Mouse (Mus musculus) cerebellum, adult 2 months (tissue): ENCODE results near the gene Sec22b. TPM values are rescaled to one million over a fixed set of nuclear protein-coding genes. Genes with fewer than 3 reads are reported as not detected.

ENCODE experiments used
- DNase-seq, 2 experiments: peaks; one replicate each; pipeline ENCODE4 v3.0.0; 2021
- H3K27ac ChIP-seq: fragments of 200-500 bp; 2 replicates; pipeline ENCODE4 v1.5.1; 2012; ENCODE audit warnings: low read length, control low read depth, inconsistent platforms; ENCODE audit not compliant: insufficient read depth
- H3K27me3 ChIP-seq: fragments of 200-500 bp; 2 replicates; pipeline ENCODE4 v1.6.1; 2012; ENCODE audit warnings: inconsistent platforms, mild to moderate bottlenecking, low read length, moderate library complexity; ENCODE audit not compliant: control insufficient read depth, insufficient read depth
- H3K4me1 ChIP-seq: fragments of 200-500 bp; 2 replicates; pipeline ENCODE4 v1.6.1; 2011; ENCODE audit warnings: low read length; ENCODE audit not compliant: control insufficient read depth, insufficient read depth
- H3K4me3 ChIP-seq: fragments of 200-500 bp; replicated peaks from 2 replicates; pipeline ENCODE3; 2011; ENCODE audit warnings: mild to moderate bottlenecking, low read depth, low read length, control low read depth; ENCODE audit not compliant: insufficient read depth
- CTCF ChIP-seq: fragments of 200-500 bp; IDR thresholded peaks from 2 replicates; pipeline ENCODE4 v1.5.1; 2011; ENCODE audit warnings: low read depth, mild to moderate bottlenecking, control low read depth, low read length, moderate library complexity, borderline replicate concordance; ENCODE audit not compliant: insufficient read depth
- POLR2A ChIP-seq: fragments of 200-500 bp; IDR thresholded peaks from 2 replicates; pipeline ENCODE4 v1.6.1; 2011; ENCODE audit warnings: low read length, control low read depth, borderline replicate concordance; ENCODE audit not compliant: insufficient read depth
- WGBS: fragments of 180-500 bp; shearing (Covaris S2); methylation state at CpG from one replicate; pipeline ENCODE4 v1.1.7; 2018; 5-methylcytosine and 5-hydroxymethylcytosine counted together
- polyA plus RNA-seq: library from polyadenylated mRNA; depleted of rRNA; stranded (reverse); fragments of >200 nt; gene quantifications from 2 replicates; pipeline ENCODE4 v1.2.3, GENCODE M21; 2012

Gene Sec22b
- polyA plus RNA-seq, 1 experiment, result 70.5 TPM

DNA sequence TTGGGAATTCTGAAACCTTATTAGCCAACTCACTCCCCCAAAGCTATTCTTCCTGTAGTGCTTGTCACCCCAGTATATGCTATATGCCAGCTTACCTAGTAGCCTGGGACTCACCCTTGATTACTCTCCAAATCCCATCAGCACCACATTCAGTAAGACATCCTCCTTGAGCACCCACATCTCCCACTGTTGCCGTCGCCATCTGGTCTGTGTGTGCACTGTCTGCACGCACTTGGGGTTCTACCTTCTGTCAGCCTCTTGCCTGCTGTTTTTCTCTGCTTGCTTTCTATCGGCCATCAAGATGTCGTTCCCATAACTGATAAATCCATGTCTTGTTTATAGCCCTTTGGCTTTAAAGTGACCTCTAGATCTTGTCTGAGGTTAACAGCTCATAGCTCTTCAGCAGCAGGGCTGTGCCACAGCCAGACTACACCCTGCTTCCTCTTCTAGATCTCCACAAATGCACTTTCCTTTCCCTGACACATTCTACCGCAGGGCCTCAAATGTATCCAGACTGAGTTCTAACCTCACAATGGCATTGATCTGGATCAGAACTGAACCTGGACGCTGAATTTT is 30.4 kb downstream of the Sec22b start:
- no peak for TF ChIP-seq CTCF
- TF ChIP-seq POLR2A, result no peak
- Histone ChIP-seq H3K27ac (no peak overlapping the region), H3K4me1 (peaks cover 3% of the 10 kb centered on the region; the same call in 1 of the 2 replicates), H3K27me3 (no peaks in the 10 kb centered on the region), H3K4me3 (no peak overlapping the region)
- 44% methylated on average over 7 of the region's 7 CpGs for WGBS
- no peak for DNase-seq

DNA sequence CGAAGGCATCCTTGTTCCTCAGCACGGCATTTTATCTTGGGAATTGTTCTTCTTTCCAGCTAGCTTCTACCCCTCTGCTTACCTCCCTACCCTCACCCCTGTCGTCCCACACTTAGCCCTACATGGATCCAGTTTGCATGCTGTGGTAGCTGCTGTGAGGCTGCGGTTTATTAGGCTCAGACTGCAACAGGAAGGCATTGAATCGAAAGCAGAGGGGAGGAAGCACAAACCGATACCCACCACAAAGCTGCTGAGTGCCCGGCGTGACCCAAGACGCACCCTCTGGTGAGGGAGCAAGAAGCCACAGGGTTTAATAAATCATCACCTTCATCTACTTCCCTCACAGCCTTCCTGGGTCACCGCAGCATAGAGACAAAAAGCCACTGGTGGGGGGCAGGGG is 31.1 kb downstream of the Sec22b start:
- no peak overlapping the region for H3K4me3 ChIP-seq
- DNase-seq, result no peak
- peaks cover 3% of the 10 kb centered on the region; the same call in 1 of the 2 replicates for H3K4me1 ChIP-seq
- no peaks in the 10 kb centered on the region for H3K27me3 ChIP-seq
- no peak for TF ChIP-seq CTCF
- no peak for TF ChIP-seq POLR2A
- WGBS, result 36% methylated on average over 10 of the region's 10 CpGs
- H3K27ac ChIP-seq, result no peak overlapping the region

DNA sequence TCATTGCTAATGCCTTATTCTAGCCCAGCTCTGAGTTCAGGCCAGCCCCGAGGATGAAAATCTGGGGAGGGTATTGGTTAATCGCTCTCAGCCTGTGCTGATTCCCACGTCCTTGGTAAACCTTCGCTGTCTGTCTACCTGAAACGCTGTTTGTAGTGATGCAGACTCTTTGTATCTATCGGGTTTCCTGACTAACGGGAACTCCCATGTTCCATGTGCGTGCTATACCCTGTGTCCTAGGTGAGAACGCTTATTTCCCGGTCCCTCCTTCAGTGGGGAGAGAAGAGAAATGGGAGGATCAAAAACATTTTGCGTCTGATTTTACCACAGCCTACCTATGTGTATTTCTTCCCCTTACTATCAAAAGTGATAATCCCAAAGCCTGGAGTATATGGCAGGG is 31.8 kb downstream of the Sec22b start:
- WGBS, result 74% methylated on average over 11 of the region's 11 CpGs
- Histone ChIP-seq H3K27me3 (no peaks in the 10 kb centered on the region), H3K27ac (no peak overlapping the region), H3K4me3 (no peak overlapping the region), H3K4me1 (peaks cover 3% of the 10 kb centered on the region; the same call in 1 of the 2 replicates)
- no peak for DNase-seq
- TF ChIP-seq POLR2A (no peak), CTCF (no peak)

DNA sequence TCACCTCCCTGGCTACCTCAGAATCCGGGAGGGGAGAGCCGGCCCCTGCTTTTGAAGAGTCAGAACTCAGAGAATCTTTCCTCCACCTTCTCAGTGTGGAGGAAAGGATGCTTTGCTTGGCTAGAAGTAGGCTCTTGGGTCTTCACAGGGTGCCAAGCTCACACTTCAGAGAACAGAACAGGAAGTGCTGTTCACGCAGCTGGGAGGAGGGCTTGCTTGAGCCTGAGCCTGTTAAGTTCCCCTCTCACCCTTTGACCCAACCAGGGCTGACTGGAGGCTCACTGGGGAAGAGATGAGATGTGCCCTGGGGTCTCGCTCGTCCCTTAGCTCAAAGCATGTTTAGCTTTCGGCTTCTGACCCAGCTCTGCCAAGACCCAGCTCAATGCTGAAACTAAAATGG is 32.3 kb downstream of the Sec22b start:
- Histone ChIP-seq H3K27me3 (no peaks in the 10 kb centered on the region), H3K4me1 (peaks cover 3% of the 10 kb centered on the region; the same call in 1 of the 2 replicates)
- DNase-seq, result no peak

DNA sequence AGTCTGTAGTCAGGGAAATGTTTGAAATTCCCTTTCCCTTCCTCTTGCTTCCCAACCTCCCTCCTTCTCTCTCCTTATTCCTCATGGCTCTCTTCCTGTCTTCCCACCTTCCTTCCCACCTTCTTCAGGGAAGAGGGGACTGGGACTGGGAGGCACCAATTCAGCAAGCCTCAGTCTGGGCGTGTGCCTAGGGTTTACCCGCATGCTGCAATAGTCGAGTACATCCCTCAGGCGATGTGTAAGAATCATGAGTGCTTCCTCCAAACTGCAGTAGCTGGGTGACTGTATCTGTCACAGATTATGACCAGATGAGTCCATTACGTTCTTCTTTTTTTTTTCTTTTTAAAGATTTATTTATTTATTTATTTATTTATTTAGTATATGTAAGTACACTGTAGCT is 32.8 kb downstream of the Sec22b start:
- 90% methylated on average over 5 of the region's 5 CpGs for WGBS
- TF ChIP-seq POLR2A (no peak), CTCF (no peak)
- no peak overlapping the region for H3K4me3 ChIP-seq

More for the DNA sequence above, 32.3 kb downstream of the Sec22b start:
- Histone ChIP-seq H3K4me3 (no peak overlapping the region), H3K27ac (no peak overlapping the region)
- TF ChIP-seq CTCF (no peak), POLR2A (no peak)
- WGBS, result 63% methylated on average over 6 of the region's 6 CpGs

DNA sequence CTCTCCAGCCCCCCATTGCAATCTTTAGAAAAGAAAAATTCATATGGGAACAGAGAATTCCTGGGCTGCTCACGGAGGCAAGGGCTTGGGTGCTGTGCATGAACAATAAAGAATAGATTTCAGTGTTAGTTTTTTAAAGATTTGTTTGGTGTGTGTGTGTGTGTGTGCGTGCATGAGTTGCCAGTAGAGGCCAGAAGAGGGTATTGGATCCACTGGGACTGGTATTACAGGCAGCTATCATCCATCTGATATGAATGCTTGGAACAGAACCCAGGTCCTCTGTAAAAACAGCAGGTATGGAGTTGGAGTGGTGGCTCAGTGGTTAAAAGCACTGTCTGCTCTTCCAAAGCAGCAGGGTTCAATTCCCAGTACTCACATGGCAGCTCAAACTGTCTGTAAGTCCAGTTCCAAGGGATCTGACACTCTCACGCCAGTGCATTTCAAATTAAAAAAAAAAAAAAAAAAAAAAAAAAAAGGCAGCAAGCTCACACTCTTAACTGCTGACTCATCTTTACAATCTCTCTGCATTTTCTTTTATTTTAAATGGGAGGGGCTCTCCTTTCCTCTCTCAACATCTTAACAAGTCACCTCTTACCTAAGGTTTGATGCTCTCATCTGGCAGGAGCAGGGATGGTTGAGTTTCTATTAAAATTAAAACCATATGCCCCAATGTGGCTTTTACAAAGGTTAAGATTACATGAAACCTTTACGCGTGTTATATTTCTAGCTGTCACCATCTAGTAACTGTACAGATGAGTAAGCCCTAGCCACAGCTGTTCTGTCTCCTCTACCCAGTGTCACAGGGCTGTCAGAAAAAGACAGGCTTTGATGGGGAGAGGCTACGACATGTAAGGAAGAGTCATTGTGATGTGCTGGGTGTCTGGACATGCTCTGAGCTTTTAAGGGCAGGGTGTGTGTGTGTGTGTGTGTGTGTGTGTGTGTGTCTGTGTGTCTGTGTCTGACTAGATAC is 33.6 kb downstream of the Sec22b start:
- no peak overlapping the region for H3K27ac ChIP-seq
- DNase-seq, result no peak
- H3K4me3 ChIP-seq, result no peak overlapping the region
- TF ChIP-seq CTCF (no peak), POLR2A (no peak)
- H3K27me3 ChIP-seq, result no peaks in the 10 kb centered on the region
- 93% methylated on average over 6 of the region's 6 CpGs for WGBS
- H3K4me1 ChIP-seq, result peaks cover 3% of the 10 kb centered on the region; the same call in 1 of the 2 replicates

More for the DNA sequence above, 32.8 kb downstream of the Sec22b start:
- no peak overlapping the region for H3K27ac ChIP-seq
- DNase-seq, result no peak
- H3K27me3 ChIP-seq, result no peaks in the 10 kb centered on the region
- peaks cover 3% of the 10 kb centered on the region; the same call in 1 of the 2 replicates for H3K4me1 ChIP-seq

DNA sequence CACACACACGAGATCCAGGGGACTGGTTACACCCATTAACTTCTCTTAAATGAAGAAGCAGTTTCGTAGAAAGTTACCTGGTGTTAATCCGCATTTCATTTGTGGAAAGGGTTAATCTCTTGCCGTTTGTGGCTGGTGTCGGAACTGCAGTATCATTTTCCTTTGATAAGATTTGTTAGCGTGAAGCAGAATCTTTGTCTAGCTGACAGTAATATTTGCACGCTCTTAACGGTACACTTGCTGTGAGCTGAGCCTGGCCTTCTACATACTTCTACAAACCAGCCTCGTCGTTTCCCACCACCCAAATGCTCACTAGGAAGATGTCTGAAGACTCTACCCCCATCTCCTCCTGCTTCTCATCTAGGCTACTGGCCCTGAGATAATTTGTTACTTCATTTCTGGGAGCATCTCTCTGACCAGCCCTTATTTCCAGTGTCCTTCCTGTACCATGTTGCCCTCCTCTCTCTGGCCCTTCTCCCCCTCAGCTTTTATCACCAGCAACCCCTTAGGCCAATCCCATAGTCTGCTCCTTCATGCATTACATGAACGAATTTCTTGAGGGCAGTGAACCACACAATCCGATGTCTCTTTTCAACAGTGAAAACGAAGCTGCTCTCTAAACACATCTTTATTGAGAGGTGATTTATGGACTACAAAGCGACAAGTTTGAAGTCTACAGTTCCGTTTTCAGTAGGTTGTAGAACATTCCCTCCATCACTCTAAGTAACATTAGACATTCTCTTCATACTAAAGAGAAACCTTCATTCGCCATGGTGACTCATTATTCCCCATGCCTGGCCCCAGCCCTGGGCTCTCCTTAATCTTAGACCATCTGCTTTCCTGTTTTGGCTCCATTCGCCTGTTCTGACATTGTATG is 36.3 kb downstream of the Sec22b start:
- no peaks in the 10 kb centered on the region for H3K27me3 ChIP-seq
- WGBS, result 34% methylated on average over 17 of the region's 17 CpGs
- H3K4me3 ChIP-seq, result no peak overlapping the region
- H3K27ac ChIP-seq, result no peak overlapping the region
- no peaks in the 10 kb centered on the region for H3K4me1 ChIP-seq
- TF ChIP-seq POLR2A, result no peak
- TF ChIP-seq CTCF, result no peak
- no peak for DNase-seq

DNA sequence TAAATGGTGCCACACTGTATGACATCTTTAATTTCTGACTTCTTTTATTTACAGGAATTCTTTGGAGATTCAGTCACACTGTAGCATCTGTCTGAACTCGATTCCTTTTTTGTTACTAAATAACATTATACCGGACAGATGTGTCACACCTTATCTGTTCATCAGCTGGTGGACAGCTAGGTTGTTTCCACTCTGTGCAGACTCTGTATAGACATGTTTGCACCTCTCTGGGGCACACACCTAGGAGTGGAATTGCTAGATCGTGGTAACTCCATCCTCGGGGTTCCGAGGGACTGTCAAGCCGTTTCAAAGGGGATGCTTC is 36.9 kb downstream of the Sec22b start:
- Histone ChIP-seq H3K27ac (no peak overlapping the region), H3K4me1 (peaks cover 3% of the 10 kb centered on the region), H3K4me3 (no peak overlapping the region), H3K27me3 (no peaks in the 10 kb centered on the region)
- no peak for TF ChIP-seq CTCF
- TF ChIP-seq POLR2A, result no peak
- WGBS, result 57% methylated on average over 6 of the region's 6 CpGs
- DNase-seq, result no peak
